Mouse (Mus musculus) left cerebral cortex, postnatal 10 days (tissue): ENCODE data around the gene Pepd. TPM values are rescaled to one million over a fixed set of nuclear protein-coding genes. Genes with fewer than 3 reads are reported as not detected.

Experiments
- DNase-seq, 2 experiments: peaks; one replicate each; pipeline ENCODE4 v3.0.0; 2021 to 2022; ENCODE audit warnings: low spot score in 2 of 2, mixed read lengths in 1 of 2; ENCODE audit errors: extremely low spot score in 1 of 2
- intact Hi-C: fragments of 180-260 bp; cut with DNase I; formaldehyde crosslinking; loops from one replicate; pipeline ENCODE4 v1.15.1; 2025
- microRNA-seq: library from miRNA; unstranded; fragments of <30 nt; microRNA quantifications from one replicate; pipeline ENCODE4 v1.2.0, GENCODE M21; 2022
- total RNA-seq, 2 experiments: library from RNA; stranded (reverse); gene quantifications; 2 replicates each; pipeline ENCODE4 v1.2.3; 2021

Pepd gene
- total RNA-seq, 2 experiments from 2014 or later, result 31.8 to 32.4 TPM

- peak in 1 of 2 experiments; percentile 30 for DNase-seq
- intact Hi-C loops, result no loop called here
Measured at GRCm38 (mm10) chr7:35065958-35066357, 153.8 kb downstream of the Pepd start.

GRCm38 (mm10) chr7:35066640-35067212, 154.5 kb downstream of the Pepd start:
- intact Hi-C loops, result no loop called here
- no peak for DNase-seq

- intact Hi-C loops, result no loop called here
- peak in 1 of 2 experiments; percentile 51 for DNase-seq
Measured at GRCm38 (mm10) chr7:35076645-35077044, 164.5 kb downstream of the Pepd start.

- intact Hi-C loops, result no loop called here
- peak in 1 of 2 experiments; percentile 58 for DNase-seq
Measured at GRCm38 (mm10) chr7:35080843-35081338, 168.7 kb downstream of the Pepd start.

GRCm38 (mm10) chr7:35081406-35082104, 169.4 kb downstream of the Pepd start:
- intact Hi-C loops, result no loop called here
- DNase-seq, result no peak

- intact Hi-C loops, result no loop called here
- no peak for DNase-seq
Measured at GRCm38 (mm10) chr7:35084565-35085360, 172.6 kb downstream of the Pepd start.

- intact Hi-C loops, result no loop called here
Measured at GRCm38 (mm10) chr7:35086271-35086861, 174.2 kb downstream of the Pepd start.

GRCm38 (mm10) chr7:35090550-35090949, 178.4 kb downstream of the Pepd start:
- intact Hi-C loops, result no loop called here
- no peak for DNase-seq

More at GRCm38 (mm10) chr7:35086271-35086861, 174.2 kb downstream of the Pepd start:
- DNase-seq, result peak; percentile 22 to 57

Small RNA genes lying within 50 kb of the gene (microRNA-seq; reads per million reads assigned to microRNA genes)
- gene Gm25033, result not detected

Other genes with a start within 250 kb of the Pepd start
- gene Chst8, start 99.7 kb upstream of the Pepd start, total RNA-seq, result 10 to 100 TPM; 16.8 to 17.6 TPM
- 10 to 100 TPM; 24.2 to 25.2 TPM for gene Cebpg, start 144.2 kb downstream of the Pepd start, total RNA-seq
- 1 to 10 TPM; 3.3 to 4.7 TPM for gene Cebpa, start 206.9 kb downstream of the Pepd start, total RNA-seq